Mouse (Mus musculus) embryonic stem cell, embryonic (primary cell): ENCODE results near the gene Cyp20a1.

Source experiments
- CTCF ChIA-PET, 4 experiments: fragments of 300-600 bp in 2 of 4; fragments of 350-600 bp in 2 of 4; sonication (Branson Sonifier 250); formaldehyde crosslinking; loops; one replicate each; lab custom pipeline; 2022; ENCODE audit warnings: inconsistent platforms in 2 of 4; lab: Charles Lee
- POLR2A ChIA-PET, 4 experiments: fragments of 300-600 bp in 2 of 4; fragments of 350-600 bp in 2 of 4; sonication (Branson Sonifier 250); formaldehyde crosslinking; loops; one replicate each; lab custom pipeline; 2022; ENCODE audit warnings: antibody characterized with exemption in 4 of 4, inconsistent platforms in 1 of 4; lab: Charles Lee

Gene Cyp20a1

GRCm38 (mm10) chr1:60342808-60343629, at the start of gene Cyp20a1:
Cyp20a1 (plus strand) TSS chr1:60343323.
- ChIA-PET POLR2A (interaction anchor here (0.7 to 3.0 kb wide), 42 partner anchors 9 to 520 kb away, joined by 3 to 14 read pairs (median 4); partner anchors contain the start of genes Abi2 (in 3 of the 4) and Nbeal1 (in 3 of the 4)), CTCF (interaction anchor here in 3 of 4 experiments (0.6 to 0.9 kb wide), 4 partner anchors 30 to 521 kb away, joined by 3 to 5 read pairs (median 4); no protein-coding TSS in a partner anchor)

GRCm38 (mm10) chr1:60293921-60294320, 49.2 kb upstream of the Cyp20a1 start:
- POLR2A ChIA-PET, result interaction anchor here in 1 of 4 experiments (1.1 to 1.5 kb wide), 2 partner anchors 9 to 104 kb away, joined by 3 to 4 read pairs; no protein-coding TSS in a partner anchor
- CTCF ChIA-PET, result no interaction called here

GRCm38 (mm10) chr1:60343630-60344455, 720 bp downstream of the Cyp20a1 start:
- ChIA-PET POLR2A (interaction anchor here (0.5 to 3.0 kb wide), 40 partner anchors 8 to 510 kb away, joined by 3 to 14 read pairs (median 4); partner anchors contain the start of genes Abi2 (in 3 of the 4) and Nbeal1 (in 3 of the 4)), CTCF (interaction anchor here in 2 of 4 experiments (0.6 to 0.9 kb wide), 3 partner anchors 34 to 520 kb away, joined by 3 to 5 read pairs (median 4); no protein-coding TSS in a partner anchor)

- CTCF ChIA-PET, result no interaction called here
- POLR2A ChIA-PET, result interaction anchor here in 3 of 4 experiments (0.7 to 3.0 kb wide), 14 partner anchors 8 to 521 kb away, joined by 3 to 14 read pairs (median 6); partner anchors contain the start of genes Abi2 (in 2 of the 3) and Nbeal1 (in 1 of the 3)
Observed at GRCm38 (mm10) chr1:60344670-60345069, 1.5 kb downstream of the Cyp20a1 start.

GRCm38 (mm10) chr1:60345712-60346111, 2.6 kb downstream of the Cyp20a1 start:
- POLR2A ChIA-PET, result interaction anchor here in 1 of 4 experiments (0.9 kb wide), 1 partner anchor 85 kb away, joined by 4 read pairs; no protein-coding TSS in a partner anchor
- CTCF ChIA-PET, result no interaction called here

GRCm38 (mm10) chr1:60352786-60353185, 9.7 kb downstream of the Cyp20a1 start:
- POLR2A ChIA-PET, result interaction anchor here in 1 of 4 experiments (1.8 kb wide), 1 partner anchor 9 kb away, joined by 6 read pairs; the partner anchor contains the start of gene Cyp20a1

GRCm38 (mm10) chr1:60361626-60362025, 18.5 kb downstream of the Cyp20a1 start:
- ChIA-PET POLR2A (interaction anchor here in 3 of 4 experiments (0.5 to 3.0 kb wide), 5 partner anchors 18 to 635 kb away, joined by 3 to 11 read pairs (median 5); partner anchors contain the start of gene Cyp20a1 (in 3 of the 3)), CTCF (no interaction called here)

More at GRCm38 (mm10) chr1:60352786-60353185, 9.7 kb downstream of the Cyp20a1 start:
- CTCF ChIA-PET, result no interaction called here

- ChIA-PET CTCF (interaction anchor here in 1 of 4 experiments (0.5 to 0.7 kb wide), 2 partner anchors 910 to 1317 kb away, joined by 3 to 5 read pairs; no protein-coding TSS in a partner anchor), POLR2A (interaction anchor here in 1 of 4 experiments (0.8 kb wide), 1 partner anchor 41 kb away, joined by 4 read pairs; no protein-coding TSS in a partner anchor)
Observed at GRCm38 (mm10) chr1:60376556-60376955, 33.4 kb downstream of the Cyp20a1 start.

GRCm38 (mm10) chr1:60381910-60382309, 38.8 kb downstream of the Cyp20a1 start:
- ChIA-PET POLR2A (interaction anchor here in 1 of 4 experiments (1.8 to 1.9 kb wide), 2 partner anchors 19 to 27 kb away, joined by 4 to 5 read pairs; partner anchors contain the start of gene Abi2), CTCF (no interaction called here)

- POLR2A ChIA-PET, result no interaction called here
- CTCF ChIA-PET, result interaction anchor here in 1 of 4 experiments (0.7 to 1.0 kb wide), 2 partner anchors 455 to 769 kb away, joined by 3 read pairs; no protein-coding TSS in a partner anchor
Observed at GRCm38 (mm10) chr1:60404848-60405247, 61.7 kb downstream of the Cyp20a1 start.

- CTCF ChIA-PET, result no interaction called here
Observed at GRCm38 (mm10) chr1:60408501-60409167, 65.5 kb downstream of the Cyp20a1 start.

GRCm38 (mm10) chr1:60409168-60409828, 66.2 kb downstream of the Cyp20a1 start, which contains the start of gene Abi2:
Abi2 (plus strand) TSS chr1:60409619.
- ChIA-PET CTCF (no interaction called here), POLR2A (interaction anchor here in 3 of 4 experiments (0.6 to 1.8 kb wide), 11 partner anchors 14 to 1190 kb away, joined by 3 to 6 read pairs (median 4); partner anchors contain the start of gene Cyp20a1 (in 2 of the 3))

More at GRCm38 (mm10) chr1:60408501-60409167, 65.5 kb downstream of the Cyp20a1 start:
- POLR2A ChIA-PET, result interaction anchor here in 3 of 4 experiments (0.6 to 1.7 kb wide), 10 partner anchors 14 to 1191 kb away, joined by 3 to 6 read pairs (median 4); partner anchors contain the start of gene Cyp20a1 (in 2 of the 3)

- CTCF ChIA-PET, result interaction anchor here in 1 of 4 experiments (0.6 kb wide), 1 partner anchor 70 kb away, joined by 3 read pairs; no protein-coding TSS in a partner anchor
Observed at GRCm38 (mm10) chr1:60409928-60410817, 67.0 kb downstream of the Cyp20a1 start.

GRCm38 (mm10) chr1:60416724-60417123, 73.6 kb downstream of the Cyp20a1 start:
- CTCF ChIA-PET, result interaction anchor here in 2 of 4 experiments (0.6 to 1.0 kb wide), 2 partner anchors 11 to 12 kb away, joined by 4 read pairs; no protein-coding TSS in a partner anchor

More at GRCm38 (mm10) chr1:60409928-60410817, 67.0 kb downstream of the Cyp20a1 start:
- POLR2A ChIA-PET, result interaction anchor here in 3 of 4 experiments (0.8 to 1.8 kb wide), 7 partner anchors 11 to 447 kb away, joined by 3 to 6 read pairs (median 4); partner anchors contain the start of gene Cyp20a1 (in 1 of the 3)

GRCm38 (mm10) chr1:60423882-60424281, 80.8 kb downstream of the Cyp20a1 start:
- POLR2A ChIA-PET, result interaction anchor here in 2 of 4 experiments (0.5 kb wide), 2 partner anchors 221 to 496 kb away, joined by 3 read pairs; no protein-coding TSS in a partner anchor
- CTCF ChIA-PET, result no interaction called here

More at GRCm38 (mm10) chr1:60416724-60417123, 73.6 kb downstream of the Cyp20a1 start:
- POLR2A ChIA-PET, result interaction anchor here in 1 of 4 experiments (0.7 to 1.2 kb wide), 4 partner anchors 9 to 45 kb away, joined by 3 to 4 read pairs (median 3); no protein-coding TSS in a partner anchor
